Mouse (Mus musculus) liver (tissue): ENCODE data around the gene Crabp2.

Experiments used
- DNase-seq: peaks from one replicate; pipeline ENCODE4 v3.0.0-alpha.2; 2020; ENCODE audit warnings: mixed read lengths

Crabp2 gene

GRCm38 (mm10) chr3:87929341-87930077, 19.0 kb upstream of the Crabp2 start:
- DNase-seq: no peak

- peak; percentile 94 for DNase-seq
These were observed 18.2 kb upstream of the Crabp2 start, which contains the start of the genes Isg20l2 and Rrnad1 for GRCm38 (mm10) chr3:87930078-87930795. Isg20l2 (plus strand) TSS chr3:87930314. Rrnad1 (minus strand) TSS chr3:87930717.

GRCm38 (mm10) chr3:87934026-87934425, 14.4 kb upstream of the Crabp2 start:
- no peak for DNase-seq

DNA sequence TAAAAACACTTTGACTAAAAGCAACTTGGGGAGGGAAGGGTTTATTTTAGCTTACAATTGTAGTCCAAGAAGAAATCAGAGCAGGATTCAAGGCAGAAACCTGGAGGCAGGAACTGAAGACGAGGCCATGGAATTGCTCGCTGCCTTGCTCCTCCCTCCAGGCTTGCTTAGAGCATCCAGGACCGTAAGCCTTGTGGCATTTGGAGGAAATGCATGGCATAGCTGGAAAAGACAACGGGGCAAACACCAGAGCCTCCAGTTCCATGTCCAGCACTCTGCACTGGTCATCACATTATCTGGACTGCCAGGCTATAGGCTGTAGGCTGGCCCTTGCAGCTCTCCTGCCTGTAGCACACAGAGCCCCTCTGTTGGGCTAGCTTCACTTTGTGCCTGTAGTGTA, 14.0 kb upstream of the Crabp2 start:
- no peak for DNase-seq

- no peak for DNase-seq
These were observed 13.3 kb upstream of the Crabp2 start for GRCm38 (mm10) chr3:87935201-87935600.

DNA sequence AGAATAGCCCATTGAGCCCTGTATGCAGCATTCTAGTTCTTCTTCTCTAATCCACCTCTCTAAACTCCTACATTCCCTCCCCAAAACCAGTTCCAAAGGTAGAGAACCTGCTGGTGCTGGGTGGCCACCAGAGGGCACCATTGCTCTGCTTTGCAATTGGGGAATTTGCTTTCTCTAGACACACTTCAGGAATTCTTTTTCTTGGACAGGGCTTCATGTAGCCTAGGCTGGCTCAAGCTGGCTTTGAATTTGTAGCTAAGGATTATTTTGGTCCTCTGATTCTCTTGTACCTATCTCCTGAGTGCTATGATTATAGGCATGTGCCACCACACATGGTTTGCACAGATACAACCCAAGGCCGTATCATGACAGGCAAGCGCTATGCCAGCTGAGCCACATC, 12.7 kb upstream of the Crabp2 start:
- peak; percentile 83 for DNase-seq

- no peak for DNase-seq
These were observed 7.9 kb upstream of the Crabp2 start for GRCm38 (mm10) chr3:87940611-87941010.

DNA sequence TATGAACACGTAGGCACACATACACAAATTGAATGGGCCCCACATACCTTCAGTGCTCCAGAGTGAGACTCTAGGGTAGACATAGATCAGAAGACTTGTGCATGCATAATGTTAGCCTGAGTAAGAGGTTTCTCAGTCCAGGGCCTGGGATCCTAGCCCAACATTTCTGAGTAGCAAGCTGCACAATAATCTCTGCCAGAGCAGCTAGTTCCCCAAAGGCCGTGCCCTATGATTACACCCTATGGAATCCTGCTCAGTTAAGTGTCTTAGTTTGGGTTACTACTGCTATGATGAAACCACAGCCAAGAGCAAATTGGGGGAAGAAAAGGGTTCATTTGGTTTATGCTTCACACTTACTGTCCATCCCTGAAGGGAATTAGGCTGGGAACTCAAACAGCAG, 6.0 kb upstream of the Crabp2 start:
- no peak for DNase-seq

DNA sequence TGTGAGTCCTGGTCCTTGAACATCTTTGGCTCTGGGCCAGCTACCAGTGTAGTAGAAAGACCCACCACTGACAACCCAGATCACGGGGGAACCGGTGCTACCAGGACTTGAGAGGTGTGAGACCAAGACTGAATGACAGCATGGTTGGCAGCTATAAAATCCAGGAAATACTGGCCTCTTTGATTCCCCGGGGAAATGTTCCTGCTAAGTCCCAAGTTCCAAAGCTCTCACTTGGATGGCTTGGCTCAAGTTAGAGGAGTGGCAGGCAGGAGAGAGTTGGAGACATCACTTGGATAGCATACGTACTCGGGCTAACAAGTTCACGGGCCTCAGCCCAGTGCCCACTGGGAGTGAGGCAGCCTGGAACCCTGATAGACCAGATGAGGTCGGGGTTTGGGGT, 4.9 kb upstream of the Crabp2 start:
- DNase-seq: no peak

GRCm38 (mm10) chr3:87944838-87945600, 3.4 kb upstream of the Crabp2 start:
- DNase-seq: no peak

DNA sequence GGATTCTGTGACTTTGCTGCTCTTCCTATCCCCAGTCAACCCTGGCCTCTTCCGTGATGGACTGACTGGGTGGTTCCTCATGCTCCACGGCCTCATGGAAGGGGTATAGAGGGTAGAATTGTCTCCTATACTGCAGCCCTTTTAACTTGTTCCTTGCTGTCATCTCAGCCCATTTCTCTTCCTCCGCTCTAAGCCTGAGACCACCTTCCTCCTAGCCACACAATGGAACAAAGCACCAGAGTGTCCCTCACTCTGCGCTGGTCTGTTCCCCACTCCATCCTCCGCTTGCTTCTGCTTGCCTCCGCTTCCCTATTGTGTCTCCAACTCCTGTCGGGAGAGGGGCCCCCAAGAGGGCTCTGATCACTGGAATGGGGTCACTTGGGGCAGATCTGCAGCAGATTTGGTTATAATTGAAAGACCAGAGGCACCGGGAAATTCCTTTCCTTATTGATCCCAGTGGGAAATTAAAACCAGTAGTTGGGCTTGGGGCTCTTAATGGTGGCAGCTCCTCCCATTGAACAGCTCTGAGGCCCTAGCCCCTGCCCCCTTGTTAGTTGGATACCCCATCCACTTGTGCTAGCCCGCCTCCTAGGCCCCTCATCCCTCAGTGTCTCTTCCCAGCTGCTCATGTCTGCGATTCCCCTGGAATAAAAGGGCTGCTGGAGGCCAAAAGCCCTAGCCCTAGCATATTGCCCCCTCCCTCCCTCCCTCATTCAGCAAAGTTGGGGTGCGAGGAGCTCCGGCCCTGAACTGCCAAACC, 2.5 kb upstream of the Crabp2 start:
- no peak for DNase-seq

DNA sequence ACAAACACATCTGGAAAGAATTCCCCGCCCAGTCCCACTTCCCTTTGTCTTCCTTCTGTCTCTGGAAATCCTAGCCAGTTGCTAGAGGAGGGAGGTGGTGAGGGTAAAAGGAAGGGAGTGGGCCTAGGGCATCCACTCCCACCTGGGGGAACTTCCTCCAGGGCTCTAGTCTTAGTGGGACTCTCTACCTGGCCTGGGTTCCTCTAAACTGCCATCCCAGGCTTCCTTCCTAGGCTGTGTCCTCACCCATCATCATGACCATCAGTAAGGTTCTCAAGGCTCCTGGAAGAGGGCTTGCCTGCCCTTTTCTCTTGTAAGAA, 2.0 kb upstream of the Crabp2 start:
- DNase-seq: no peak

DNA sequence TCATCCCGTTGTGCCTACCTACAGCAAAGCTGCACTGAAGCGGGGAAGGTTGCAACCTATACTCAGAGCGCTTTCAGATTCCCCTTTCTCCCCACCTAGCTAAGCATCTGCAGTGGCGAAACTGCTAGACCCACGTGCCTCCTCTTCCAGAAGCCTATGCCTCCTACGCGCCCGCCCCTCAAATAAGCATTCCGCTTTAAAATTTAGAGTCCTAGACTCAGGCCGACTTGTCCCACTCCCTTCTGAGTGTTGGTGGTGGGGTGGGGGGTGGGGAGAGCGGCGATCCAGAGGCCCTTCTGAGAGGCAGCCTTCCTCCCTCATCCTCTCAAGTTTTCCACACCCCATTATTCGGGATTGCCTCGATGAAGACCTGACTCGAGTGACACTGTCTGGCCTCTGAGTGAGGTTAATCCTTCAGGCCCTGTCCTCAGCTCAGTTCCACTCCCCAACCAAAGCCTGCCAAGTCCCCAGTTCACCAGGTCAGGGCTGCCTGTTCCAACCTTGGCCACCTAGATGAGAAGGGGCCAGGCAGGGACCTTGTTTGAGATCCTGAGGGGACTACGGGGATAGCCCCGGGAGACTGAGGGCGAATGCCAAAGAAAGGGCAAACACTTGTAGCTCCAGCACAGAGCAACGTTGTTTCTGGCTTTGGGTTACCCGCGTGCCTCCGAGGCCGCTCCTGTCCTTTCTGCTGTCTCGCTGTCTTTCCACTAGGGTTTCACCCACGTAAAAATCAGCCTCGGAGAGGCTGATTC, 1.2 kb upstream of the Crabp2 start:
- no peak for DNase-seq

DNA sequence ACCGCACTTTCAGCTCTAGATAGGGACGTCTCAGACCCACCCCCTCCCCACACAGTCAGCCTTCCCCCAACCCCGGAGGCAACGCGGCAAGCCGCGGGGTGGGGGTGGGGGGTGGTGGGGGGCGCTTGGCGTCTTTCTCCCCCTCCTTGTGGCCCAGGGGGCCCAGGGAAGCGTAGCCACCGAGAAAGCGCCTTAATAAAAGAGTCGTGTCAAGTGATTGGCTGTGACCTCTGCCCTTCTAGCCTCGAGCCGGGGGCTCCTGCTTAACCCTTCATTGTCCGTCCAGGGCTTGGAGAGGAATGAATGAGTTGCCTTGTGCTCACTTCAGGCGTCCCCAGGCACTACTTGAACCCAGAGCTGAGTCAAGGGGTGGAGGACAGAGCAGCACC, 661 bp upstream of the Crabp2 start:
- no peak for DNase-seq

- DNase-seq: no peak
These were observed 944 bp downstream of the Crabp2 start for GRCm38 (mm10) chr3:87949266-87949954.

DNA sequence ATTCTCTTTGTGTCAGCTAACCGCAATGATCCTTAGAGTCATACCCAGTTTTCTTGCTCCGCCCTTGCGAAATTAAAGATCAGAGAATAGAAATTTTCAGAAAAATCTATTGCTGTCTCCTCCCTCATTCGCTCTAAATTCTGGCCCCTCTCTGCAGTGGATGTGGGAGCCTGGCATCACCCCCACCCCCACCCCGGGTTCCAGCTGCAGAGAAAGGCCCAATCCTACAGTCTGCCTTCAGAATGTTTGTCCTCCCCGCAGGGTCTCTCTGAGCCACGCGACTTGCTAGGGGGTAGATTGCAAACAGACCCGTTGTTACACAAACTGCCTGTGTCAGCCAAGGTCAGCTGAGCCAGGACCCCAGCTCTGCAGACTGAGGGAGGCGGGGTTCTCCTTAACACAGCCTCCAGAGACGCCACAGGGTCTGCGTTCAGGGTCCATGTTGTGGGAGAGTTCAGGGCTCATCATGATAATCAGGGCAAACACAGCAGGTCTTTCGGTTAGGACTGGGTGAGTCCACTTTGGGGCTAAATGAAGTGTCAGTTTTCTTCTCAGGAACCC, 1.6 kb downstream of the Crabp2 start:
- DNase-seq: no peak

- no peak for DNase-seq
These were observed 3.5 kb downstream of the Crabp2 start for GRCm38 (mm10) chr3:87951946-87952345.

GRCm38 (mm10) chr3:87952440-87952839, 4.0 kb downstream of the Crabp2 start:
- peak; percentile 43 for DNase-seq

GRCm38 (mm10) chr3:87958056-87958455, 9.6 kb downstream of the Crabp2 start:
- no peak for DNase-seq

DNA sequence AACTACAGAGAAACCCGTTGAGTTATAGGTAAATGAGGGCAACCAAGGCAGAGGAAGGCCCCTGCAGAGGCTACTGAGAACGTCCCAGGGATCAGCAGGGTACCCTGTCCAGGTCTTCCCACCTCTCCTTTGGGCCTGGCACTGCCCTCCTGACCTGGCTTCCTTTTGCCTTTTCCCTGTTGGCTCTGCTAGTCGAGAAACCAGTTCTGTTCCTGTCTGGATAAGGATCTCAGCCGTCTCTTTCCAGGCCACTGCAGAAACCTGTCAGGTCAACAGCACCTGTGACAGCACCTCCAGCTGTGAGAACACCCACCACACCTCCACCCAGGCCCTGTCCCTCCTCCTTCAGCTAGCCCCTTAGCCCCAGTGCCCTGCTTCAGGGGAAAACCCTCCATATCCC, 10.0 kb downstream of the Crabp2 start:
- no peak for DNase-seq

DNA sequence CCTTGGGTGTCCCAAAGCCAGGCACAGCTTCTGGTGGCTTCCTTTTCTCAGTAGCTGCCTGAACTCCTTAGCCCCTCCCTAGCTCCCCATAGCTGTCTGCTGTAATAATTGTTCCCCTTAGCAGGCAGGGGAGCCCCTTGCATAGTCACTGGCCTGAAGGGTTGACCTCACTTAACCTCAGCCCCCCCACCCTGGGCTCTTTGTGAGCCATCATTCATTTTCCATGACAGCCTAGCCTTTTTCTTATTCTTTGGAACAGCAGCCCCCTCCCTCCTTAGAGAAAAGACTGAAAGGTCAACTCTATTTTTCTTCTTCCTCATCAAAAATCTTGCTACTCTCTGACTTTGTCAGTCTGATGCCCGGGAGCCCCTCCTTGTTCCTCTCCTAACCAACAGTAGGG, 10.5 kb downstream of the Crabp2 start:
- DNase-seq: no peak
